Mouse (Mus musculus) limb, embryonic 14.5 days (tissue): ENCODE measurements around the gene Hbq1b. TPM values are rescaled to one million over a fixed set of nuclear protein-coding genes. Genes with fewer than 3 reads are reported as not detected.
A peak's percentile ranks its signal among the peaks of the same experiment; 100 is the strongest.

ENCODE experiments used
- ATAC-seq: fragments of 200-750 bp; cut with Nextera tagmentation; 2 replicates; pipeline ENCODE4 v1.8.0; 2017; ENCODE audit warnings: low read depth, moderate number of reproducible peaks, moderate TSS enrichment; ENCODE audit not compliant: low FRiP score
- DNase-seq: peaks from one replicate; pipeline ENCODE4 v3.0.0-alpha.2; 2015; ENCODE audit warnings: low spot score
- H3K27ac ChIP-seq: fragments of 300-500 bp; sonication (generic); replicated peaks from 2 replicates; pipeline ENCODE4 v1.5.1; 2014; ENCODE audit warnings: low read depth, mild to moderate bottlenecking, low read length, moderate library complexity, mixed read lengths
- H3K27me3 ChIP-seq: fragments of 300-500 bp; sonication (generic); 2 replicates; pipeline ENCODE4 v1.6.1; 2014; ENCODE audit warnings: low read length, mixed read lengths; ENCODE audit not compliant: control insufficient read depth, insufficient read depth
- H3K36me3 ChIP-seq: fragments of 300-500 bp; sonication (generic); 2 replicates; pipeline ENCODE4 v1.6.1; 2014; ENCODE audit warnings: mild to moderate bottlenecking, low read length, moderate library complexity, mixed read lengths; ENCODE audit not compliant: control insufficient read depth, insufficient read depth
- H3K4me1 ChIP-seq: fragments of 300-500 bp; sonication (generic); 2 replicates; pipeline ENCODE4 v1.6.1; 2014; ENCODE audit warnings: antibody characterized with exemption, low read length, mixed read lengths; ENCODE audit not compliant: control insufficient read depth, insufficient read depth
- H3K4me2 ChIP-seq: fragments of 300-500 bp; sonication (generic); replicated peaks from 2 replicates; pipeline ENCODE4 v1.6.1; 2014; ENCODE audit warnings: low read depth, mild to moderate bottlenecking, low read length, moderate library complexity; ENCODE audit not compliant: severe bottlenecking
- H3K4me3 ChIP-seq: fragments of 300-500 bp; sonication (generic); replicated peaks from 2 replicates; pipeline ENCODE4 v1.5.1; 2014; ENCODE audit warnings: low read length
- H3K9ac ChIP-seq: fragments of 300-500 bp; sonication (generic); 2 replicates; pipeline ENCODE4 v1.6.1; 2014; ENCODE audit warnings: mild to moderate bottlenecking, low read depth, low read length, moderate library complexity; ENCODE audit not compliant: severe bottlenecking
- H3K9me3 ChIP-seq: fragments of 300-500 bp; sonication (generic); 2 replicates; pipeline ENCODE4 v1.6.1; 2016; ENCODE audit warnings: low read length; ENCODE audit not compliant: control insufficient read depth
- POLR2A ChIP-seq: fragments of 200-500 bp; IDR thresholded peaks from 2 replicates; pipeline ENCODE4 v1.8.0; 2012; ENCODE audit warnings: inconsistent platforms, mild to moderate bottlenecking, moderate library complexity, borderline replicate concordance; ENCODE audit not compliant: insufficient read depth, insufficient read length; ENCODE audit errors: extremely low read depth
- WGBS: fragments of 180-500 bp; shearing (Covaris S2); extraction: QIAGEN DNeasy Blood & Tissue Kit; methylation state at CpG from one replicate; pipeline ENCODE4 v1.1.7; 2014; 5-methylcytosine and 5-hydroxymethylcytosine counted together
- polyA plus RNA-seq, 2 experiments: library from polyadenylated mRNA; depleted of rRNA in 1 of 2; stranded (reverse) in 1 of 2; unstranded in 1 of 2; fragments of >200 nt; fragmentation: Nextera tagmentation in 1 of 2; extraction: Ambion mirVana in 1 of 2; gene quantifications; 2 replicates each; pipeline versions ENCODE4 v1.2.1 to v1.2.3; 2012 to 2014

Hbq1b gene
- polyA plus RNA-seq, 2 experiments = 0.87 to 1.1 TPM

DNA sequence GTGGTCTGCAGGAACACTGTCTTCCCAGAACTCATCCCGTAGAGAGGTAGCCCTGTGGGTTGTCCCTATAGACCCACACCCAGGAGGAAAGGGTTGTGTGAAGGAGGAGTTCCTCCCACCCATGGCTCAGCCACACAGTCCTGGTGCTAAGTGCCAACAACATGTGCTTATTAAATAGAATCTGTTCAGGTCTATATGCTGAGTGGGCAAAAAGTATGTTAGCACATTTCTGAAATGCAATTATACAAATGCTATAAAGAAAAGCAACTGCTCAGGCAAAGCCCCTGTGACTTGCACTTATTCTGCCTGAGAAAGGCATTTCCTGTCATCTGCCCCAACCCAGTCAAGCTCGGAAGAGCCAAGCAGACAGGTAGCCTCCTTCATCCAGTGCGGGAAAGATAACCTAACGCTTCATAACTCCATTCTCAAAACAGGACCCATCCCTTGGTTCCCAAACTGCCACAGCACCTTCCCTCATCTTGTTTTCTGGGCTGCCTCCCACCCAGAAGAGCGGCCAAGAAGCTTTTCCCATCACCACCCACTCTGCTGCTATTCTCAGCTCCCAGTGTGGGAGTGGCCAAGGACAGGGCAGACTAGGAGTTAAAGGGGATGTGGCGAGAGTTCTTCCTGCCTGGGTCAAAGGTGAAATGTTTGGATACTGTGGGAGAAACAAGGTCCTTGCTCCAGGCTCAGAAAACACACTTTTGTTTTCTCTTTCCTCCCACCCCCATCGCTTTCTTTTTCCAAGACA is 43.4 kb upstream of the Hbq1b start:
- ATAC-seq = no peak
- TF ChIP-seq POLR2A = no peak
- H3K36me3 ChIP-seq = peaks cover 70% of the 10 kb centered on the region

DNA sequence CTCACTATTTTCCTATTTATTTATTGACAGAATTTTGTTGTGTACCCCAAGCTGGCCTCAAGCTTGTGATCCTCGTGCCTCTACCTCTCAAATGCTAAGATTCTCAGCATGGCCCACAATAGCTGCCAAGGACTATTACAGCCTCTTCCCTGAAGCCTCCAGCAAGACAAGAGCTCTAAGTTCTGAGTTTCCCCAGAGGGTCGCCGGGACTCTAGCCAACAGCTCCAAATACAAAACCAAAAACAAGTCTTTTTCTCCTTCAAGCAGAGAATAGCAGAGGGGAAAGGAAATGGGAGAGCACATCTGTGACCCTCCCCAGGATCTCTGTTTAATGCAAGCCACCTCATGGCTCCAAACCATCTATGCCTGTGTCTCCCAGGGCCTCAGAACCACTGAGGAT is 42.7 kb upstream of the Hbq1b start:
- H3K4me1 ChIP-seq = no peaks in the 10 kb centered on the region
- no peak for DNase-seq
- H3K27ac ChIP-seq = 0 out of 2 replicates have a peak overlapping the region, but pooled peaks have one; percentile 28
- TF ChIP-seq POLR2A = no peak
- H3K9me3 ChIP-seq = no peaks in the 10 kb centered on the region
- H3K9ac ChIP-seq = no peak overlapping the region
- peaks cover 70% of the 10 kb centered on the region for H3K36me3 ChIP-seq
- 69% methylated on average over 3 of the region's 3 CpGs for WGBS
- no peak for ATAC-seq
- H3K4me3 ChIP-seq = no peak overlapping the region
- H3K27me3 ChIP-seq = no peaks in the 10 kb centered on the region
- H3K4me2 ChIP-seq = no peak overlapping the region

More for the DNA sequence above, 43.4 kb upstream of the Hbq1b start:
- DNase-seq = no peak
- H3K9ac ChIP-seq = no peak overlapping the region
- no peaks in the 10 kb centered on the region for H3K4me1 ChIP-seq
- 74% methylated on average over 7 of the region's 7 CpGs for WGBS
- no peaks in the 10 kb centered on the region for H3K27me3 ChIP-seq
- no peak overlapping the region for H3K27ac ChIP-seq
- H3K4me2 ChIP-seq = no peak overlapping the region
- no peaks in the 10 kb centered on the region for H3K9me3 ChIP-seq
- H3K4me3 ChIP-seq = no peak overlapping the region

DNA sequence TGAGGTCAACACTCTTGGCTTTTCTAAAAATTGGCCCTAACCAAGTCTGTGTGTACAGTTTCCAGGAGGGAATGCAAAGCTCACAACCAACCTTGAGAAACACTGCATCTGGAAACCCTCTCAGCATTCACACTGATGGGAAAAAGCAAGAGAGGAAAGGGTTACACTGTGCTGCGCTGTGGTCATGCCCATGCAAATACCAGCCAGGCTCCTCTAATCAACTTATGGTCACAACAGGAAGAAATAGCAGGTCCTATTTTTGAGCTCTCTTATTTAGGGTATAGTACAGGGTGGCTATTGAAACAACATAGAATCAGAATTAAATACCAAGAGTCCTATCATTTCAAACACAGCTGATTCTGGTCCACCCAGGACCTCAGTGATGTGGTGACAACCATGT is 42.1 kb upstream of the Hbq1b start:
- Histone ChIP-seq H3K36me3 (peaks cover 75% of the 10 kb centered on the region), H3K4me1 (no peaks in the 10 kb centered on the region), H3K27ac (no peak overlapping the region), H3K9ac (no peak overlapping the region), H3K9me3 (no peaks in the 10 kb centered on the region), H3K27me3 (no peaks in the 10 kb centered on the region), H3K4me3 (no peak overlapping the region), H3K4me2 (no peak overlapping the region)
- ATAC-seq = no peak
- DNase-seq = no peak
- 96% methylated on average over 1 of the region's 1 CpGs for WGBS
- TF ChIP-seq POLR2A = no peak

DNA sequence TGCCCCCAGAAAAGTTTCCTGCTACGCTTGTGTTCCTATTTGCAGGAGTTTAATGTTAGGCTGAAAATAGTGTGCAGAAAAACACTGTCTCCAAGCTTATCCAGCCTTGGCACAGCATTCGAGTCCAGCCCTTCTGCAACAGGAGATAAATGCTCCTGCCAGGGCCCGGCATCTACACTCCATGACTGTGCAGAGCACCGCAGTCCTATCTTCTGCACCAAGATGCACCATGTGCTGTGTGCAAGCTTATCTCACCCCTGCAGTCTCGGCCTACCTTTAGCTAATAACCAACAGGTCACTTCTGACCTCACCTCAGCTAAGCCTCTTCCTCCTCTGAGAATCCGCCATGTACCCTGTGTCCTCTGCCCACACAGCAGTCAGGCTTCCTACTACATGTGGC is 41.2 kb upstream of the Hbq1b start:
- WGBS = 96% methylated on average over 6 of the region's 6 CpGs

DNA sequence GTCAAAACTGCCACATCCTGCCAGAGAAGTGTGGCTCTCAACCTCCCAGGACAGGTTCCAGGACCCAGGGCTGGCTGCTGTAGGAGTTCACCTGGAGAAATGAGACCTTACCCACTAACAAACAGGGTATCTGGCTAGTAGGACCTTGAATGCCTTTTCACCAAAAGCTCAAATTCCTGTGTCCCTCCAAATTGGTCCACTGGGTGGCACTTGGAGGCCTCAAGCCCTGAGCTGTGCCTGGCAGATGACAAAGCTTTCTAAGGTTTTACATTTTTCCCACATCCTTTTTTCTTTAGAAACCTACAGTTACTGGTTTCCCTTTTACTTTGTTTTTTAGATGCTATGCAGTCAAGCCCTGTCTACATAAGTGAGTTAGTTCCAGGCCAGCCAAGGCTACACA is 39.7 kb upstream of the Hbq1b start:
- DNase-seq = no peak
- no peak overlapping the region for H3K27ac ChIP-seq
- H3K9ac ChIP-seq = no peak overlapping the region
- H3K27me3 ChIP-seq = no peaks in the 10 kb centered on the region
- no peaks in the 10 kb centered on the region for H3K9me3 ChIP-seq
- H3K4me3 ChIP-seq = no peak overlapping the region
- ATAC-seq = no peak
- H3K4me1 ChIP-seq = no peaks in the 10 kb centered on the region
- H3K36me3 ChIP-seq = peaks cover 71% of the 10 kb centered on the region
- no peak overlapping the region for H3K4me2 ChIP-seq
- no peak for TF ChIP-seq POLR2A

More for the DNA sequence above, 41.2 kb upstream of the Hbq1b start:
- TF ChIP-seq POLR2A = no peak
- no peak overlapping the region for H3K9ac ChIP-seq
- H3K4me1 ChIP-seq = no peaks in the 10 kb centered on the region
- DNase-seq (no peak), ATAC-seq (no peak)
- H3K27me3 ChIP-seq = no peaks in the 10 kb centered on the region
- H3K9me3 ChIP-seq = no peaks in the 10 kb centered on the region
- H3K36me3 ChIP-seq = peaks cover 82% of the 10 kb centered on the region
- no peak overlapping the region for H3K4me3 ChIP-seq
- H3K4me2 ChIP-seq = no peak overlapping the region
- H3K27ac ChIP-seq = no peak overlapping the region
